Mouse (Mus musculus) lung, postnatal 36 days (tissue): ENCODE measurements around the gene Rgr.
"Not testable (repeated sequence)": the region's sequence is repeated elsewhere in the genome, so short reads cannot be mapped to it uniquely, and the experiment has no call there.

Experiments used
- DNase-seq: peaks from one replicate; pipeline ENCODE4 v3.0.0; 2022; ENCODE audit warnings: mixed read lengths

Gene Rgr

GRCm38 (mm10) chr14:37000780-37001179, 48.0 kb downstream of the Rgr start:
- DNase-seq: not testable (repeated sequence)

- no peak for DNase-seq
Observed at GRCm38 (mm10) chr14:36989784-36990183, 59.0 kb downstream of the Rgr start.

- DNase-seq: peak; percentile 21
Observed at GRCm38 (mm10) chr14:36985693-36986092, 63.1 kb downstream of the Rgr start.
